Mouse (Mus musculus) spleen, embryonic (tissue): ENCODE measurements at regions not wholly inside any gene's neighbourhood (a gene's known extent, or its start where the extent isn't known, plus 50 kb on each side); places are given as distances from the start of the nearest gene placed in this dataset.
"Not testable (repeated sequence)": the region's sequence is repeated elsewhere in the genome, so short reads cannot be mapped to it uniquely, and the experiment has no call there.

Experiments used
- CTCF ChIA-PET: fragments of 350-600 bp; sonication (Branson Sonifier 250); formaldehyde crosslinking; loops from one replicate; lab custom pipeline; 2022; lab: Charles Lee

- CTCF ChIA-PET: no interaction called here
Observed at GRCm38 (mm10) chr2:168424277-168425099, 143.0 kb upstream of the Kcng1 start.

DNA sequence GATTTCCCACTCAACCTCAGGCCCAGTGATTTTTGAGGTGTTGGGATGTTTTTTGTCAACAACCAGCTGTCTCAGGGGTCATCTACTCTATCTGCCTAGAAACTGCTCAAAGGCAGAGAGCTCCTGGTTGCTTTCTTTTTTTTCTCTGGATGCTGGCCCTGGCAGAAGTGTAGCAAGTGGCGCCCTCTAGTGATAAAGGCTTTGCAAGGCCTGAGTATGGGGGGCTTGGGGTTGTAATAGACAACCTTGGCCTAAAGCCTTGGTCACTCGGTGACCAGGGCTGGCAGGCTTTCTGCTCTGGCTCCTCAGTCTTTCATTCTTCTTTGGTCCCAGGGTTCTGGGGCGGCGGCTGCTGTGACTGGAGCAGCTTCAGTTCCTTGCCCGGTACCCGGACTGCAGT lies 142.0 kb upstream of the Kcng1 start:
- CTCF ChIA-PET: no interaction called here

GRCm38 (mm10) chr2:168415140-168415539 lies 133.6 kb upstream of the Kcng1 start:
- CTCF ChIA-PET: no interaction called here

DNA sequence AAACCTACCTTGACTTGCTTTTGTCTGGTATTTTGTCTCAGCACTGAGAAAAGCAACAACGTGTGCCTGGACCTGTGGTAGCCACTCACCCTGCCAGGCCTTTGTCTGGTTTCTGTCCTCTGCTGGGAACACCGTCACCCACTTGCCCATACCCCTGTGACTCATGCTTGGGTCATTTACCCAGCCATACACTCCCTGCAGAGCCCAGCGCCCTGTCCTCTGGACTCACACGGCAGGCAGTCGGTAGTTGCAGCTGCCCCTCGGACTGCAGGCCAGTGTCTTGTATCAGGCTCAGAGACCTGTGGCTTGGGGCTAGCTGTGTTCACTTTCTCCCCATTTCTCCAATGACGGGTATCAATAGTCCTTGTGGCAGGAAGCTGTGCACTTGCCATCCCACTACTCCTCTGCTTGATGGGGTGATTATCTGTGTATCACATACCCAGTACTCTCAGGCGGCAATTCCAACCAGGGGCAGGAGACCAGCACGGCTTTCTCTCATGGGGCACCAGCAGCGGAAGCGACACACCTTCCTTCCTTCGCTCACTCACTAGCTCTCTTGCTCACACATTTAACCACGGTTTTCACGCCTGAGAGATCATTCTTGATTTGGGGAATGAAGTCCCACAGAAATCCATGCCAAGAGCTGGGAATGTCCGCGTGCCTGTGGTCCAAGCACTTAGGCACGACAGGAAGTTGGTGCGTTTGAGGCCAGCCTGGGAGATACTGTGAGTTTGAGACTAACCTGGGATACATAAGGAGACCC lies 132.8 kb upstream of the Kcng1 start:
- CTCF ChIA-PET: interaction anchor here (0.6 kb wide), 1 partner anchor 36 kb away, joined by 3 read pairs; no protein-coding TSS in a partner anchor

DNA sequence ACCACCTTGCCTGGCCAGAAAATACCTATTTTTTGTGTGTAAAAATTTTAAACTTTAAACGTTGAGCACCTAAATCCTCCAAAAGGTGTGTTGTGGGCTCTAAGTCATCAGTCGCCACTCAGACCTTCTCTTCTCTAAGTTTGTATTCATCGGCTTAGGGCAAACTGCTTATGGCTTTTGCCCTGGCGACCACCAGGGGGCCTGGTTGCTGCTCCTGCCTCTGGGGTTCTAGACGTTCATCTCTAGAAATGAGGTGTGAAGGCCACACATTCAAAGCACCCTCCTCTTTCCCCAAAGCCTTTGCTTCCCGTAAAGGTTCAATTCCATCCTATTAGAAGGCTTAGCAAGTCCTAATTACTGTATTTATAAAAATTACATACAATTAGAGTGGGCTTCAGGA lies 131.3 kb upstream of the Kcng1 start:
- CTCF ChIA-PET: no interaction called here

DNA sequence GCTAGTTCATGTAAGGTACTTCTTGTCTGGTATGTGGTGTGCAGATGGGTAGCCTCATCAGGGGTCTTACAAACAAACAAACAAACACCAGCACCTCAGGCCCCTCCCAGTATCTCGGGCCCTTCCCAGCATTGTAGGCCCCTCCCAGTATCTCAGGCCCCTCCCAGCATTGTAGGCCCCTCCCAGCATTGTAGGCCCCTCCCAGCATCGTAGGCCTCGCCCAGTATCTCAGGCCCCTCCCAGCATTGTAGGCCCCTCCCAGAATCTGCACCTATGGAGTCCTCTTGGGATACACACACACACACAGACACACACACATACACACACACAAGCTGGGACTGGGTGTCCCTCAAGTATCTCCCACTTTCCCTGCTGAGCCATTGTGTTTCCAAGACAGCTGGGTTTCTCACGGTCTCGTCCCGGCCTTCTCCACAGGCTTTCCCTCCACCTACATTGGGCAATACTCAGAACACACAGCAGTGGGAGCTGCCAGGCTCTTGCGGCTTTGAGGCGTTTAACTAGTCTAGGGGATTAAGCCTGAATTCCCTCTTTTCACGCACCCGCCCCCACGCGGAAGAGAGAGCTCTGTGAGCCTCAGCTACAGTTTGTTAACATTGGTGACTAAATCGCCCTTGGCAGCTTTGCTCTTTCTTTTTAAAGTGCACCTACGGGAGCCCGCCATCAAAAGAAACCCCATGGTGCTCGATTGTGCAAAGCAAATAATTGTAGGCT lies 121.4 kb upstream of the Kcng1 start:
- CTCF ChIA-PET: no interaction called here

GRCm38 (mm10) chr2:168399088-168399709 lies 117.7 kb upstream of the Kcng1 start:
- CTCF ChIA-PET: no interaction called here

DNA sequence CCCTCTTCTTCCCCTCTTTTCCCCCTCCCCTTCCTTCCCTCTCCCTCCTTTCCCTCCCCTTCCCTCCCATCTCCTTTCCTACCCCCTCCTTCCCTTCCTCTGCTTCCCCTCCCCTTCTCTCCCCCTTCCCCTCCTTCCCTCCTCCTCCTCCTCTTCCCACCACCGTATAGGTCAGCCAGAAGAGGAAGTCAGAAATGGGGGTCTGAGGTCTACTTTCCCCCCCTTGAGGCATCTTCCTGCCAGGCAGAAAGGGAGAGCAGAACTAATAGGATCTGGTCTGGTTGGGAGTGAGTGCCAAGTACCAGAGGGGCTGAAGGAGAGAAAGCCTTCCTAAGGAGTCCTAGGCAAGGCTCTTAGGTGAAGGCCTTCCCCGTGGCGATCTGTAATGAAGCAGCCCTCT lies 114.8 kb upstream of the Kcng1 start:
- CTCF ChIA-PET: no interaction called here

DNA sequence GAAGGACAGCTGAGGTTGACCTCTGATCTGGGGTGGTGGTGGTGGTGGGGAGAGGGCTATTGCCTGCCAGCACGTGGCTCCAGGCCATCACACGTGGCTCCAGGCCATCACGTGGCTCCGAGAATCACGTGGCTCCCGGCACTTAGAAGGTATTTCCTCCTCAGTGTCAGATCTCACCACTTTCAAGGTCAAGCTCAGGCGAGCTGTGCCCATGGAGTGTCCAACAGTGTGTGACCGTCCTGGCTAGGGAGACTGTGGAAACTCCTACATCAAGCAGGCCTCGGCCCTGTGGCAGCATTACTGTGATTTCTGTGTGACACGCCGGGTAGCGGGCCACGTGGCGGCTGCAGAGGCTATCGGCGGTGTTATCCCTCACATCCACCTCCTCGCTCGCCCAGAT lies 111.8 kb upstream of the Kcng1 start:
- CTCF ChIA-PET: no interaction called here

DNA sequence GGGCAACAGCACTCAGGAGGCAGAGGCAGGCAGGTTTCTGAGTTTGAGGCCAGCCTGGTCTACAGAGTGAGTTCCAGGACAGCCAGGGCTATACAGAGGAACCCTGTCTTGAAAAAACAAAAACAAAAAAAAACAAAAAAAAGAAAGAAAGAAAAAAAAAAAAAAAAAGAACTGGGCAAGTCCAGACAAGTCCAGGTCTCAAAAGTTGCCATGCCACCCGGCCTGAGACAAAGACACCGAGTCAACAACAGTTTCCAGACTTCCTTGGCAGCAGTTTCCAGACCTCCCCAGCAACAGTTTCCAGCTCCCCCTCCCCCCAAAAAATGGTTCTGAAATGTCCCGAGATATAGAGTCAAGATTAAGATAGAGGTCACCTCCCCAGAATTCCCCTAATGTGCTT lies 110.6 kb upstream of the Kcng1 start:
- CTCF ChIA-PET: not testable (repeated sequence)

DNA sequence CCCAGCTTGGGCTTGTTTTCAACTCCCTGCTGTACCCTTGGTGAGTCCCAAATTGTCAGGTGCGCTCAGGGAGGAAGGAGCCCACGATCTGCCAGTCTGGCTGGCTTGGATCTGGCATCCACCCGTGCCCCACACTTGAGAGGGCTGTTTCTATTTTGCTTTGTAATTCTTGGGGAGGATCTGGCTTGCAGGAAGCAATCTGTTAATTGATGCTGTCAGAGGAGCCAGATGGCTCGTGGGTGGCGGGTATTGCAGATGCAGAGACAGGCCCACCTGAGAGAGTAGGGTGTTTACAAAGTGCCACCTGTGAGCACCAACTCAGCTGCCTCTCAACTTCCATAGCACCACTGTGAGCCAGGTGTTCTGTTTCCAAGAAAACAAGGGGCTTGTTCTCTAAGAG lies 99.1 kb upstream of the Kcng1 start:
- CTCF ChIA-PET: no interaction called here

DNA sequence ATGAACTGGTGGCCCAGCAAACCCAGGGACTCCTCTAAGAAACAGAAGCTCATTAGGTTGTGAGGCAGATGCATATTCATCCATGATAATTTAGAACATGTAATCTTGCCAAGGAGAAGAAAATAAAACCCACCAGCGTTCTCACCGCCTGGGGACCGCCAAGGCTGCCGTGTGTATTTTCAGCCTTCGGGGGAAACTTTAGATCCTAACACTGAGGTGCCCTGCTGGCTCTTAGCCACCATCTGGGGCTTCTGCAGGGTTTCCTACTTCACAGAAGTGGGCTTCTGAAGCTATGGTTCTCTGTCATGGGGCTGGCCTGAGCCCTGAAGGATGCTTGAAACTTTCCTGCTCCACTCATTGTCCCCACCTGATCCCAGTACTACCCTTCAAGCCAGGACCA lies 90.8 kb upstream of the Kcng1 start:
- CTCF ChIA-PET: no interaction called here

DNA sequence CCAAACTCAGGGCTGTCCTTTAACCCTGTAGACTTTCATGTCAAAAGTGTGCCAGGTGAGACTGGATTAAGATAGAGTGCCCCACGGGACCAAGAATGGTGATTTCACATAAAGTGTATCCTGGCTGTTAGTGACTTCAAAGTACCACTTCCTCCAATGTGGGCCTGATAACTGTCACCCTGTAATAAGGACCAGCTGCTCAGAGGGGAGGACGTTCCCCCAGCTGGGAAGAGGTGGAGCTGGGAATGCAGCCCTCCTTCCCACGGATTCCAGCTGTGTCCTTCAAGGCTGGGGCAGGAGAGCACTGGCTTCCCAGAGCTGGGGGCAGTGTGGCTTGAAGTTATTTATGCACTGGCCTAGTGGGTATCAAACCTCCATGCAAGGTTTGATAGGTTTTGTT lies 89.7 kb upstream of the Kcng1 start:
- CTCF ChIA-PET: no interaction called here

DNA sequence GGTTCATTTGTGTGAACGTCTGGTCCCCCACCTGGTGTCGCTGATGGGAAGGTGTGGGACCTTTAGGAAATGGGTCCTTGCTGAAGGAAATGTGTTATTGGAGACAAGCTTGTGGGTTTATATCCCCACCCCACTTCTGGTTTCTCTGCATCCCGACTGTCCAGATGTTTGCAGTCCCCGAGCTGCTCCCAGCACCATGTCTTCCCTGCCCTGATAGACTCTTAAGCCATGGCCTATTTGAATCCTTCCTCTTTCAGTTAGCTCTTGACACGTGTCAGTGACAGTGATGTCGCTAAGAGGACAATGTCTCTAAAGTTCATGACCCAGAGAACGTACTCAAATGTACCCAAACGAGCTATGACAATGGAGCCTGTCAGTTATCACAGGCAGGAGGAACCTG lies 77.7 kb upstream of the Kcng1 start:
- CTCF ChIA-PET: no interaction called here

GRCm38 (mm10) chr2:168358551-168358950 lies 77.0 kb upstream of the Kcng1 start:
- CTCF ChIA-PET: no interaction called here

DNA sequence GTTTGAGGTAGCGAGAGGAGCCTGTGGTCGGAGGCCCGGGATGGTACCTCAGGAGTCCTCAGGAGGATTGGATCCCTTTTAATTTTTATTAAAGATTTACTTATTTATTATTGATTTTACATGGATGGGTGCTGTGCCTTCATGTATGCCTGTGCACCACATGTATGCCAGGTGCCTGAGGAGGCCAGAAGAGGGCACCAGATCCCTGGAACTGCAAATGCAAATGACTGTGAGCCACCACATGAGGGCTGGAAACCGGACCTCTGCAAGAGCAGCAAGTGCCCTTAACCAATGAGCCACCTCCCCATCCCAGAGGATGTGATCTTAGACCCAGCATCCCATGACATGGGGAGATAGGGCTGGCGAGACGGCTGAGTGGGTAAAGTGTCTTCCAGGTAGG lies 76.3 kb upstream of the Kcng1 start:
- CTCF ChIA-PET: interaction anchor here (0.7 kb wide), 1 partner anchor 345 kb away, joined by 4 read pairs; no protein-coding TSS in a partner anchor

DNA sequence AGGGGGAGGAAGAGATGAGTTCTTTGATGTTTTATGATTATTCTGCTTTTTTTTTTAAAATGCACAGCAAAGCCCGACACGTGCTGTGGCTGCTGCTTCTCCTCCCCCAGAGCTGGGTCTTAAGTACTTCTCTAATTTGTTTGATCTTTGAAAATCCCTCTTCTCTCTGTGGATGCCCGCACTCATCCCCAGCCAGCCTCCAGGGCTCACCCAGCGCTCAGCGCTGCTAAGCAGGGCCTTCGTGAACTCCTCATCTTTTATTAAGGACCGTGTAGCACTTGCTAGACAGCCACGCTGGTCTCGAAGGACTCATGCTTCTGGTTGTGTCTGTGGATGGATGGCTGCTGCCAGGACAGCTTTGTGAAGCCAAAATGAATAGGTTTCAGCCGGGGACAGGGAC lies 72.9 kb upstream of the Kcng1 start:
- CTCF ChIA-PET: no interaction called here

DNA sequence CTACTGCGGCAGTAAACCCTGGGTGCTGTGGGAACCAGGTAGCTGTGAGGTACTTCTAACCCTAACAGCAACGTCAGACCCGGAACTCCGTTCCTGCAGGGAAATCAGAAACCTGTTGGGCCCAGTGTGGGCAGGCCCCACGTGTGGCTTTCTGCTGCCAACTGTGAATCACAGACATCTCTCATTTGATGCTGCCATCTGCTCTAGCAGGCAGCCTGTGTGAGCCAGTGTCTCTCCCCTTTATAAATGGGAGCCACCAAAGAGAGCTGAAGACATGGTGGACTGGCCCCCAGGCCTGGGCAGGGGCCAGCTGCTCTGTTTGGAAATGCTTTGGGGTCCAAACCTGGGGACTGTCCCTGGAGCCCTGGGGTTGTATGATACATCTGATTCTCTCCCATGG lies 71.1 kb upstream of the Kcng1 start:
- CTCF ChIA-PET: no interaction called here

- CTCF ChIA-PET: no interaction called here
Observed at GRCm38 (mm10) chr2:168352194-168352593, 70.7 kb upstream of the Kcng1 start.

- CTCF ChIA-PET: no interaction called here
Observed at GRCm38 (mm10) chr2:168345384-168345783, 63.8 kb upstream of the Kcng1 start.

DNA sequence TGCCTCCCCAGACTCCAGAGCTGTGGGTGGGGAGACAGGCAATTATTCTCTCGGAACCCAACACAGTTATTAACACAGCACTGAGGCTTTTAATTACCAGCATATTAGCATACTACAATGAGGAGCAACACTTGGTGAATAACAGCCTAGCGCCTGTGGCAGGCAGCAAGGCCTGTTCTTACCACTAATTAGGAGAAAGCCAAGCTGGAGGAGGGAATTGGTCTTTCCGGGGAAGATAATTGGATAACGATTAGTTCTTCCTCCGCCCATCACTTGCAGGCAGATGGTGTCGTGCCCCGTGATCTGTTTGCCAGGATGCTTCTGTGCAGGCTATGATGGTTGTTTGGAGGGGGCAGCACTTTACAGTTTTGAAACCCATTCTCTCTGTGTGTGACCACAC lies 62.2 kb upstream of the Kcng1 start:
- CTCF ChIA-PET: no interaction called here

- CTCF ChIA-PET: no interaction called here
Observed at GRCm38 (mm10) chr2:168338819-168339218, 57.3 kb upstream of the Kcng1 start.
